Mouse (Mus musculus): ENCODE measurements at regions not wholly inside any gene's neighbourhood (a gene's known extent, or its start where the extent isn't known, plus 50 kb on each side); places are given as distances from the start of the nearest gene placed in this dataset.
A peak's percentile ranks its signal among the peaks of the same experiment; 100 is the strongest.

- 59% methylated on average over 1 of the region's 1 CpGs for WGBS
- DNase-seq (ENCODE audit: low spot score) (peak; percentile 31), ATAC-seq (replicated peaks; ENCODE audit: insufficient number of reproducible peaks, low FRiP score, low TSS enrichment, low read depth) (no peak)
These were observed 393.3 kb downstream of the Phex start for GRCm38 (mm10) chrX:157021851-157022250.

GRCm38 (mm10) chrX:157020337-157020736, 394.8 kb downstream of the Phex start:
- no peaks in the 10 kb centered on the region for H3K27me3 ChIP-seq (ENCODE audit: control insufficient read depth, insufficient read depth, low read length)

More at GRCm38 (mm10) chrX:157021851-157022250, 393.3 kb downstream of the Phex start:
- H3K9ac ChIP-seq (replicated peaks; ENCODE audit: low read length), result no peak overlapping the region
- no peak overlapping the region for H3K27ac ChIP-seq (replicated peaks; ENCODE audit: low read depth, low read length)
- no peaks in the 10 kb centered on the region for H3K27me3 ChIP-seq (ENCODE audit: control insufficient read depth, insufficient read depth, low read length)
- no peaks in the 10 kb centered on the region for H3K36me3 ChIP-seq (replicated peaks; ENCODE audit: control insufficient read depth, insufficient read depth, low read depth, low read length)
- no peak overlapping the region for H3K4me3 ChIP-seq (ENCODE audit: low read depth, low read length)
- no peaks in the 10 kb centered on the region for H3K9me3 ChIP-seq (replicated peaks; ENCODE audit: control insufficient read depth, low read length)
- H3K4me2 ChIP-seq (ENCODE audit: low read depth, low read length), result no peak overlapping the region
- H3K4me1 ChIP-seq (ENCODE audit: control insufficient read depth, insufficient read depth, low read length), result no peaks in the 10 kb centered on the region

GRCm38 (mm10) chrX:156989986-156990518, 425.1 kb downstream of the Phex start:
- Histone ChIP-seq H3K9me3 (replicated peaks; ENCODE audit: control insufficient read depth, low read length) (no peaks in the 10 kb centered on the region), H3K4me2 (ENCODE audit: low read depth, low read length) (no peak overlapping the region), H3K9ac (replicated peaks; ENCODE audit: low read length) (no peak overlapping the region), H3K36me3 (replicated peaks; ENCODE audit: control insufficient read depth, insufficient read depth, low read depth, low read length) (no peaks in the 10 kb centered on the region), H3K27ac (replicated peaks; ENCODE audit: low read depth, low read length) (no peak overlapping the region), H3K4me3 (ENCODE audit: low read depth, low read length) (no peak overlapping the region), H3K4me1 (ENCODE audit: control insufficient read depth, insufficient read depth, low read length) (no peaks in the 10 kb centered on the region), H3K27me3 (ENCODE audit: control insufficient read depth, insufficient read depth, low read length) (no peaks in the 10 kb centered on the region)
- DNase-seq (ENCODE audit: low spot score) (no peak), ATAC-seq (replicated peaks; ENCODE audit: insufficient number of reproducible peaks, low FRiP score, low TSS enrichment, low read depth) (no peak)
- WGBS, result 80% methylated on average over 2 of the region's 2 CpGs

More at GRCm38 (mm10) chrX:157020337-157020736, 394.8 kb downstream of the Phex start:
- H3K9ac ChIP-seq (replicated peaks; ENCODE audit: low read length), result no peak overlapping the region
- no peak for DNase-seq (ENCODE audit: low spot score)
- no peaks in the 10 kb centered on the region for H3K9me3 ChIP-seq (replicated peaks; ENCODE audit: control insufficient read depth, low read length)
- WGBS, result 79% methylated on average over 3 of the region's 3 CpGs
- H3K36me3 ChIP-seq (replicated peaks; ENCODE audit: control insufficient read depth, insufficient read depth, low read depth, low read length), result no peaks in the 10 kb centered on the region
- H3K4me1 ChIP-seq (ENCODE audit: control insufficient read depth, insufficient read depth, low read length), result no peaks in the 10 kb centered on the region
- no peak overlapping the region for H3K4me3 ChIP-seq (ENCODE audit: low read depth, low read length)
- H3K27ac ChIP-seq (replicated peaks; ENCODE audit: low read depth, low read length), result no peak overlapping the region
- H3K4me2 ChIP-seq (ENCODE audit: low read depth, low read length), result no peak overlapping the region
- no peak for ATAC-seq (replicated peaks; ENCODE audit: insufficient number of reproducible peaks, low FRiP score, low TSS enrichment, low read depth)

GRCm38 (mm10) chrX:156947093-156947492, 468.0 kb downstream of the Phex start:
- Histone ChIP-seq H3K9me3 (replicated peaks; ENCODE audit: control insufficient read depth, low read length) (no peaks in the 10 kb centered on the region), H3K27me3 (ENCODE audit: control insufficient read depth, insufficient read depth, low read length) (no peaks in the 10 kb centered on the region), H3K4me3 (ENCODE audit: low read depth, low read length) (no peak overlapping the region), H3K4me1 (ENCODE audit: control insufficient read depth, insufficient read depth, low read length) (no peaks in the 10 kb centered on the region), H3K9ac (replicated peaks; ENCODE audit: low read length) (no peak overlapping the region), H3K4me2 (ENCODE audit: low read depth, low read length) (no peak overlapping the region), H3K27ac (replicated peaks; ENCODE audit: low read depth, low read length) (no peak overlapping the region), H3K36me3 (replicated peaks; ENCODE audit: control insufficient read depth, insufficient read depth, low read depth, low read length) (no peaks in the 10 kb centered on the region)
- ATAC-seq (replicated peaks; ENCODE audit: insufficient number of reproducible peaks, low FRiP score, low TSS enrichment, low read depth), result no peak
- no peak for DNase-seq (ENCODE audit: low spot score)
- WGBS, result 74% methylated on average over 1 of the region's 1 CpGs

GRCm38 (mm10) chrX:156944223-156944622, 470.9 kb downstream of the Phex start:
- DNase-seq (ENCODE audit: low spot score) (no peak), ATAC-seq (replicated peaks; ENCODE audit: insufficient number of reproducible peaks, low FRiP score, low TSS enrichment, low read depth) (no peak)
- Histone ChIP-seq H3K4me2 (ENCODE audit: low read depth, low read length) (no peak overlapping the region), H3K27me3 (ENCODE audit: control insufficient read depth, insufficient read depth, low read length) (no peaks in the 10 kb centered on the region), H3K36me3 (replicated peaks; ENCODE audit: control insufficient read depth, insufficient read depth, low read depth, low read length) (no peaks in the 10 kb centered on the region), H3K9ac (replicated peaks; ENCODE audit: low read length) (no peak overlapping the region), H3K4me1 (ENCODE audit: control insufficient read depth, insufficient read depth, low read length) (no peaks in the 10 kb centered on the region), H3K27ac (replicated peaks; ENCODE audit: low read depth, low read length) (no peak overlapping the region), H3K4me3 (ENCODE audit: low read depth, low read length) (no peak overlapping the region), H3K9me3 (replicated peaks; ENCODE audit: control insufficient read depth, low read length) (no peaks in the 10 kb centered on the region)
- 80% methylated on average over 1 of the region's 1 CpGs for WGBS

GRCm38 (mm10) chrX:156913363-156913762, 501.7 kb downstream of the Phex start:
- DNase-seq (ENCODE audit: low spot score) (peak; percentile 6), ATAC-seq (replicated peaks; ENCODE audit: insufficient number of reproducible peaks, low FRiP score, low TSS enrichment, low read depth) (no peak)
- H3K27me3 ChIP-seq (ENCODE audit: control insufficient read depth, insufficient read depth, low read length), result no peaks in the 10 kb centered on the region
- H3K9ac ChIP-seq (replicated peaks; ENCODE audit: low read length), result no peak overlapping the region
- no peaks in the 10 kb centered on the region for H3K9me3 ChIP-seq (replicated peaks; ENCODE audit: control insufficient read depth, low read length)
- 77% methylated on average over 1 of the region's 1 CpGs for WGBS
- no peak overlapping the region for H3K4me3 ChIP-seq (ENCODE audit: low read depth, low read length)
- no peaks in the 10 kb centered on the region for H3K36me3 ChIP-seq (replicated peaks; ENCODE audit: control insufficient read depth, insufficient read depth, low read depth, low read length)
- no peak overlapping the region for H3K4me2 ChIP-seq (ENCODE audit: low read depth, low read length)
- H3K27ac ChIP-seq (replicated peaks; ENCODE audit: low read depth, low read length), result no peak overlapping the region
- H3K4me1 ChIP-seq (ENCODE audit: control insufficient read depth, insufficient read depth, low read length), result no peaks in the 10 kb centered on the region

Measured in embryonic facial prominence, embryonic 11.5 days (tissue).